Mouse (Mus musculus): ENCODE results near the gene Bola3.

DNA sequence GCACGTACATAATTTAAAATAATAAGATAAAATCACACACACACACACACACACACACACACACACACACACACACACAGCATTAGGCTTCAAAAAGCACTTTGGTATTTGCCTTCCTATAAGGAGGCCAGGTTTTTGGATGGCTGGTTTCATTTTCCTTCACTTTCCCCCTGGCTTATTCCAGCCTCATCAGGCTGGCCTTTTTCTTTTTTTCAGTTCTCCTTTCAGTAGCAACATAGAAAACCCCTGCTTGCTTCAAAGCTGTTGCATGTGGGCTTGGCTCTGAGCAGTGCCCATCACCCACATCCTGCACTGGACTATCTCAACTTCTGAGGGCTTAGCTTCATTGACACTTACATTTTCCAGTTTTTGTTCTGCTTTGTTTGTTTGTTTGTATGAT lies 27.0 kb upstream of the Bola3 start:
- TF ChIP-seq CTCF (IDR thresholded peaks at IDR 0.05; ENCODE audit: low read depth) = no peak
- no peak for TF ChIP-seq EP300 (IDR thresholded peaks at IDR 0.05; ENCODE audit: low read depth)

Data from liver, postnatal 0 days (tissue).